Comparison of ENCODE assay signal across 11 mouse cellular contexts in the genomic region with DNA sequence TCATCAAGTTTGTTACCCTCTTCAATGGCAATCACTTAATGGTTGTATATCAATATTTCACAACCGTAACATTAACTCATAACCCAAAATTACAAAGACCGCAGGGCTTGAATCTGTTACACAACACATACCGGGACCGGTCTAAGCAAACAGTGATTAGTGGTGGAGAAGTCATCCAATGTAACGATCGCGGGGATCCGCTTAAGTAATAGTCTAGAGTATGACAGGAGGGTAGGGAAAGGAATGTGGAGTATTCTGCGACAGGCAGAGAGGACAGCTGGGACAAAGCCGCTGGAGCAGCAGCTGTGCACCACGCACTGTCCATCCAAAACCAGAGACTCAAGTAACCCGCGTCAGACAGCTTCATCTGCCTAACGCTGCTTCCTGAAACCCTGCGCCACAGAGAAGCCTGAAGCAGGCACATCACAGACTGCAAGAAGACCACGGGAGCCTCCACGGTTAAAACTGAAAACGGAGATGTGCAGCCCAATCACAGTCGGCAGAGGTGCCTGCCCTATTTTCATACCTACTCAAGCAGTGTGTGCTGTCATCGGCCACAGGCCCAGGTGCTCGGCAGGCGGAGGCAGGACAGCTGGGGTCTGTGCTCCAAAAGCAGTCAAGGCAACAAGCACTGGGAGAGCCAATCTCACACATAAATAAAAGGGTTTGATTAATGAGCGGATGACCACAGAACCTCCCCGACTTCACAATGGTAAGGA. TPM values are rescaled to one million over a fixed set of nuclear protein-coding genes. Genes with fewer than 3 reads are reported as not detected.
DNase-seq lines count a peak whose midpoint lies in the region; ATAC-seq and TF ChIP-seq lines count a peak whose summit lies in the region.
"Had no signal": no experiment of that assay in that cellular context is flagged by ENCODE, and none has a peak within 500 bp of the region (broad histone marks: within the 10 kb centered on the region; RNA-seq: fewer than 3 reads in every experiment).

No protein-coding gene starts in this region.

- 57% methylated on average over 24 of the region's 24 CpGs for WGBS in lung, embryonic 14.5 days
- whole genome bisulfite sequencing in midbrain, postnatal 0 days: 90% methylated on average over 24 of the region's 24 CpGs

- H3K9me3 ChIP-seq in lung, embryonic 14.5 days (ENCODE audit: low read depth, low read length): no peaks in the 10 kb centered on the region
- H3K9me3 ChIP-seq in midbrain, postnatal 0 days (ENCODE audit: low read length): no peaks in the 10 kb centered on the region
- H3K9me3 ChIP-seq: forebrain, embryonic 10.5 days; hindbrain, embryonic 10.5 days had no signal

- H3K36me3 ChIP-seq in lung, embryonic 14.5 days (ENCODE audit: insufficient read depth): no peaks in the 10 kb centered on the region
- no peaks in the 10 kb centered on the region for H3K36me3 ChIP-seq in midbrain, postnatal 0 days (ENCODE audit: insufficient read depth, low read length)
- H3K36me3 ChIP-seq: forebrain, embryonic 10.5 days; hindbrain, embryonic 10.5 days had no signal

- H3K4me3 ChIP-seq in layer of hippocampus, adult 2 months: no peak overlapping the region
- no peak overlapping the region for H3K4me3 ChIP-seq in lung, embryonic 14.5 days (ENCODE audit: low read depth, low read length)
- no peak overlapping the region for H3K4me3 ChIP-seq in midbrain, postnatal 0 days (ENCODE audit: low read depth, low read length)
- H3K4me3 ChIP-seq: forebrain, embryonic 10.5 days; hindbrain, embryonic 10.5 days had no signal

- TF ChIP-seq CTCF in layer of hippocampus, adult 2 months (conservative IDR thresholded peaks at IDR 0.05): no peak
- no peak for TF ChIP-seq CTCF in lung, embryonic 14.5 days (IDR thresholded peaks at IDR 0.05; ENCODE audit: low read depth)
- TF ChIP-seq CTCF in midbrain, postnatal 0 days (IDR thresholded peaks at IDR 0.05): no peak

- DNase-seq in frontal cortex, postnatal 36 days (ENCODE audit: low spot score in 2 of 2): no peak
- DNase-seq in layer of hippocampus, adult 2 months (ENCODE audit: low spot score in 2 of 2): no peak
- DNase-seq in layer of hippocampus, adult 11-12 months (ENCODE audit: low spot score): no peak
- DNase-seq in lung, embryonic 14.5 days: peak; percentile 44
- peak; percentile 57 for DNase-seq in thymus, postnatal 25 days
- DNase-seq in midbrain, postnatal 0 days (ENCODE audit: low spot score): no peak
- no peak for DNase-seq in cerebellum, adult 9-11 months
- DNase-seq: cerebellum, adult 18-20 months had no signal

- H3K27ac ChIP-seq in layer of hippocampus, adult 2 months: 0 out of 2 replicates have a peak overlapping the region, but pooled peaks have one; percentile 5
- H3K27ac ChIP-seq in lung, embryonic 14.5 days (ENCODE audit: low read depth): no peak overlapping the region
- H3K27ac ChIP-seq in midbrain, postnatal 0 days (ENCODE audit: low read depth, low read length): no peak overlapping the region
- H3K27ac ChIP-seq: forebrain, embryonic 10.5 days; hindbrain, embryonic 10.5 days had no signal

- H3K4me2 ChIP-seq in lung, embryonic 14.5 days: peak overlapping the region; percentile 32
- no peak overlapping the region for H3K4me2 ChIP-seq in midbrain, postnatal 0 days (ENCODE audit: low read depth, low read length, poor library complexity, severe bottlenecking)

- 0 out of 2 replicates have a peak, but pooled peaks have one; percentile 17 for ATAC-seq in frontal cortex, adult (ENCODE audit: low TSS enrichment)
- peak; percentile 77 for ATAC-seq in lung, embryonic 14.5 days (ENCODE audit: insufficient read depth)
- ATAC-seq in midbrain, postnatal 0 days (ENCODE audit: low FRiP score): no peak

- peaks cover 4% of the 10 kb centered on the region; the same call in 1 of the 2 replicates for H3K4me1 ChIP-seq in lung, embryonic 14.5 days (ENCODE audit: insufficient read depth)
- H3K4me1 ChIP-seq in midbrain, postnatal 0 days (ENCODE audit: insufficient read depth, low read length): no peaks in the 10 kb centered on the region

- H3K27me3 ChIP-seq in lung, embryonic 14.5 days (ENCODE audit: insufficient read depth, low read length): no peaks in the 10 kb centered on the region
- H3K27me3 ChIP-seq in midbrain, postnatal 0 days (ENCODE audit: insufficient read depth, low read length): no peaks in the 10 kb centered on the region

- H3K9ac ChIP-seq in lung, embryonic 14.5 days: 0 out of 2 replicates have a peak overlapping the region, but pooled peaks have one; percentile 9
- H3K9ac ChIP-seq in midbrain, postnatal 0 days (replicated peaks; ENCODE audit: low read length, poor library complexity, severe bottlenecking): no peak overlapping the region

RNA-seq across cellular contexts. Expression of gene Rras2, which starts 13.8 kb away (rescaled TPM):
- 10 to 100 TPM; 26.0 to 27.6 TPM for total RNA-seq in layer of hippocampus, adult 2 months (2021)
- polyA plus RNA-seq in lung, embryonic 14.5 days (2014; fragmentation: Nextera tagmentation; extraction: Ambion mirVana): 47.1 and 48.3 TPM in 2 replicates
- total RNA-seq in midbrain, postnatal 0 days (2014; rRNA removed): 41.3 and 58.7 TPM in 2 replicates
- 21.4 and 22.5 TPM in 2 replicates for polyA plus RNA-seq in midbrain, postnatal 0 days (2015; fragmentation: Nextera tagmentation; extraction: Ambion mirVana)

Comparison
In these comparisons a context has a peak if more than half of its experiments do, and no peak if none do; other contexts are left out.
1. DNase-seq: peak in lung, embryonic 14.5 days (single experiment) and thymus, postnatal 25 days (single experiment); none in frontal cortex, postnatal 36 days (0 of 2), layer of hippocampus, adult 2 months (0 of 2), layer of hippocampus, adult 11-12 months (single experiment), midbrain, postnatal 0 days (single experiment) and cerebellum, adult 9-11 months (single experiment).